Mouse (Mus musculus) brain, adult 2 months (tissue): ENCODE data around the gene Lexm.

Experiments used
- DNase-seq: peaks from one replicate; pipeline ENCODE4 v3.0.0; 2011; ENCODE audit warnings: low read depth, low spot score

The Lexm gene

GRCm38 (mm10) chr4:106582428-106583153, 34.5 kb downstream of the Lexm start:
- no peak for DNase-seq

- peak; percentile 27 for DNase-seq
Observed at GRCm38 (mm10) chr4:106581865-106582204, 35.2 kb downstream of the Lexm start.

GRCm38 (mm10) chr4:106581176-106581864, 35.7 kb downstream of the Lexm start:
- peak; percentile 75 for DNase-seq

- DNase-seq, result no peak
Observed at GRCm38 (mm10) chr4:106577511-106577910, 39.5 kb downstream of the Lexm start.

GRCm38 (mm10) chr4:106575022-106575421, 42.0 kb downstream of the Lexm start:
- DNase-seq, result no peak

GRCm38 (mm10) chr4:106571081-106571724, 45.8 kb downstream of the Lexm start:
- DNase-seq, result peak; percentile 83

- peak; percentile 39 for DNase-seq
Observed at GRCm38 (mm10) chr4:106569680-106570079, 47.4 kb downstream of the Lexm start.

- no peak for DNase-seq
Observed at GRCm38 (mm10) chr4:106564161-106564560, 52.9 kb downstream of the Lexm start.

- DNase-seq, result no peak
Observed at GRCm38 (mm10) chr4:106562837-106563790, 53.9 kb downstream of the Lexm start.

GRCm38 (mm10) chr4:106562006-106562405, 55.0 kb downstream of the Lexm start:
- DNase-seq, result no peak

- peak; percentile 97 for DNase-seq
Observed at GRCm38 (mm10) chr4:106560846-106561781, 55.9 kb downstream of the Lexm start, which contains the start of gene Dhcr24. Gene Dhcr24, plus strand, starts transcription at chr4:106561038.

- peak; percentile 38 for DNase-seq
Observed at GRCm38 (mm10) chr4:106560213-106560845, 56.7 kb downstream of the Lexm start.

- DNase-seq, result peak; percentile 59
Observed at GRCm38 (mm10) chr4:106559343-106560212, 57.5 kb downstream of the Lexm start.

GRCm38 (mm10) chr4:106557978-106558377, 59.1 kb downstream of the Lexm start:
- DNase-seq, result no peak

GRCm38 (mm10) chr4:106557262-106557661, 59.8 kb downstream of the Lexm start:
- no peak for DNase-seq

GRCm38 (mm10) chr4:106550516-106551166, 66.4 kb downstream of the Lexm start:
- DNase-seq, result no peak

- no peak for DNase-seq
Observed at GRCm38 (mm10) chr4:106548113-106548512, 68.9 kb downstream of the Lexm start.

GRCm38 (mm10) chr4:106546896-106547295, 70.1 kb downstream of the Lexm start:
- no peak for DNase-seq
